Mouse (Mus musculus): ENCODE data around the gene Msx1. TPM values are rescaled to one million over a fixed set of nuclear protein-coding genes. Genes with fewer than 3 reads are reported as not detected.
"Not testable (repeated sequence)": the region's sequence is repeated elsewhere in the genome, so short reads cannot be mapped to it uniquely, and the experiment has no call there.

Msx1 gene
- polyA plus RNA-seq, 1 experiment, result not detected

DNA sequence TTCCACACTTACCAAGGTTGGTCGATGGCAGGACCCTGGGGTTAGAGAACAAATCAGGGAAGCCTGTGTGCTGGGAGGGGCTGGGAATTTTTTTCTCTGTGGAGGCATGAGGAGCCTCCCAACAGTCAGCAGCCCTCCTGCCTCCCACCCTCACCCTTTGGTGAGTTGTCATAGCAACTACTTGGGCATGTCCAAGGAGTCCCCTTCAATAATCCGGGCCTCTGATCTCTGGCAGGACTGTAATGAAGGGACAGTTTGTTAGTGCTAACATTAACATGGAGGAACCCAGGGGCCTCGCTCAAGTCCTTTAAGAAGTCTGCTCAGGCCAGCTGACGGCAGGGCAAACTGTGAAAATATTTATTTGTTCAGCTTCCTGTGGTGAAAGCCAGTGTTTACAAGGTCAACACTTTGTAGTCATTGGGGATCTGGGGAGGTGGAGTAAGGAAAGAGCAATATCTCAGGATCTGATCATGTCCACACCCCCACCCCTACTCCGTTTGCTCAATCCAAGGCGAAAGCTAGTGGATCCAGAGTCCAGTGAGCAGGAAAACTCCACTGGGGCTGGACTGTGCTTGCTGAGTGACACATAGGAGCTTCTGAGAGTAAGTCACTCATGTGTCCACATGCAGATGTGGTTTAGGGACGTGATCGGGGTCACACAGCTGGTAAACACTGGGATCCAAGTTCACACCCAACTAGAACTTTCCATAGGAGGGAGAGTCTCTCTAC, 24.8 kb upstream of the Msx1 start:
- Histone ChIP-seq H3K27me3 (ENCODE audit: control insufficient read depth) (no peaks in the 10 kb centered on the region), H3K4me3 (replicated peaks) (no peak overlapping the region), H3K4me1 (ENCODE audit: control insufficient read depth) (no peaks in the 10 kb centered on the region), H3K36me3 (ENCODE audit: control insufficient read depth) (no peaks in the 10 kb centered on the region), H3K9me3 (ENCODE audit: control insufficient read depth, low read length) (peaks cover 2% of the 10 kb centered on the region)
- TF ChIP-seq TAL1 (IDR thresholded peaks at IDR 0.05; ENCODE audit: low read length), result no peak
- TF ChIP-seq GATA1 (IDR thresholded peaks at IDR 0.05; ENCODE audit: low read length), result no peak

DNA sequence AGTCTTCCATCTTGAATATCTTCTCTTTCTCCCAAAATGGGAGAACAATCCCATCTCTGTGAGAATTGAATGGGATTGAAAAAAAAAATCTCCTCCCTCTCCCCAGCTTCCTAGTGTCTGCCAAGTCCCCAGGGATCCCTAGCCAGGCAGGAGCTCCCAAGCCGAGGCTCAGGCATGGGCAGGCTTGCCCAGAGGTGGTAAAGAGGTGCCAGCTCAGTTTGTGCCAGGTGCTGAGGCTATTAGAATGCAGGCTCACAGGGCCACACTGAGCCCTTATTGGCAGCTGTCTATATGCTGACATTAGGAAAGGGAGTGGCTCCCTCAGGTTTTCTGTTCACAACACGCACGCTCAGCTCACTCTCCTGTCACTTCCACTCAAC, 11.9 kb upstream of the Msx1 start:
- Histone ChIP-seq H3K36me3 (ENCODE audit: control insufficient read depth) (no peaks in the 10 kb centered on the region), H3K4me3 (replicated peaks) (no peak overlapping the region), H3K9me3 (ENCODE audit: control insufficient read depth, low read length) (no peaks in the 10 kb centered on the region), H3K27me3 (ENCODE audit: control insufficient read depth) (peaks cover 46% of the 10 kb centered on the region), H3K4me1 (ENCODE audit: control insufficient read depth) (no peaks in the 10 kb centered on the region)
- TF ChIP-seq GATA1 (IDR thresholded peaks at IDR 0.05; ENCODE audit: low read length), result no peak
- no peak for TF ChIP-seq TAL1 (IDR thresholded peaks at IDR 0.05; ENCODE audit: low read length)

DNA sequence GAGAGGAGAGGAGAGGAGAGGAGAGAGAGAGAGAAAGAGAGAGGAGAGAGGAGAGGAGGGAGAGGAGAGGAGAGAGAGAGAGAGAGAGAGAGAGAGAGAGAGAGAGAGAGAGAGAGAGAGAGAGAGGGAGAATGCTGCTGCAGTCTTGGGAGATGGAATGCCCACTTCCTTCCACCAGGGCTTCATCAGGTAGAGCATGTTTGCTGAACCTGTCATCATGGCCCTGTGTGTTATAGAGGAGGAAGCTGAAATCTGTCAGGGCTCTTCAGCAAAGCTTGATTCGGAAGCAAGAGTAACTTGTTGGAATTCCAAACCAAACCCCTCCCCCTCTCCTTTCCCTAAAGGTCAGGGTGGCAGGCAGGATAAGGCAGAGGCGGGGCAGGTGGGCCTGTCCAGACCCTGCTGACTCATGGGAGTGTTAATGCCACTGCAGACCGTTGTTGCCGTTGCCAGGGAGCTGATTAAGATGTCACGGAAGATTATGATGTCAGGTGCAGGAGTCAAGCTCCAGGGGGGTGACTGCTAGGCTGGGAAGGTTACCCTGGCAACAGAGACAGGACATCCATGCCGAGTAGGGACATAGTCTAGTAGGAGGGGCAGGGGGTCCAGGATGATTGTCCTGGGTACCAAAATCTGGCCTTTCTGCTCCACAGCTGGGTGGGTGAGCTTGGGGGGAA, 11.3 kb upstream of the Msx1 start:
- H3K27me3 ChIP-seq (ENCODE audit: control insufficient read depth), result peaks cover 52% of the 10 kb centered on the region
- no peaks in the 10 kb centered on the region for H3K36me3 ChIP-seq (ENCODE audit: control insufficient read depth)
- TF ChIP-seq GATA1 (IDR thresholded peaks at IDR 0.05; ENCODE audit: low read length) (no peak), TAL1 (IDR thresholded peaks at IDR 0.05; ENCODE audit: low read length) (no peak)
- H3K4me1 ChIP-seq (ENCODE audit: control insufficient read depth), result no peaks in the 10 kb centered on the region
- H3K4me3 ChIP-seq (replicated peaks), result no peak overlapping the region
- no peaks in the 10 kb centered on the region for H3K9me3 ChIP-seq (ENCODE audit: control insufficient read depth, low read length)

DNA sequence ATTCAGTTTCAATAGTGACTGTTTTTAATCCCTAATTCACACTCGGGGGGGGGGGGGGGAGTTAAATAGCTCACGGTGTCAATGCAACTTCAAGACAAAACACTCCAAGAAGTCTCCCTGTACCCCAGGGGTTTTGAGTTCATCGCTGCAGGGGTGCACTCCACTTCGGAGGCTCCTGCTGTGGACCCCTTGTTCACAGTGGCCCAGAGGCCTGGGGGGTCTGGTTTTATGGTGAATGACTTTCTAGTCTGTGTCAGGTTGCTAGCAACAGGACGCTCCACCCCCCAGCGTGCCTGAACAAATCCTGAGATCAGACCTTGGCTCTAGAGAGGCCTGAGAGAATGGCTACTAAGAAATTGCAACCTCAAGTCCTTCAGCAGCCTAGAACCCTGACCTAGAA, 8.4 kb upstream of the Msx1 start:
- no peaks in the 10 kb centered on the region for H3K36me3 ChIP-seq (ENCODE audit: control insufficient read depth)
- no peak for TF ChIP-seq TAL1 (IDR thresholded peaks at IDR 0.05; ENCODE audit: low read length)
- no peak for TF ChIP-seq GATA1 (IDR thresholded peaks at IDR 0.05; ENCODE audit: low read length)
- no peak overlapping the region for H3K4me3 ChIP-seq (replicated peaks)
- no peaks in the 10 kb centered on the region for H3K9me3 ChIP-seq (ENCODE audit: control insufficient read depth, low read length)
- no peaks in the 10 kb centered on the region for H3K4me1 ChIP-seq (ENCODE audit: control insufficient read depth)
- peaks cover 75% of the 10 kb centered on the region for H3K27me3 ChIP-seq (ENCODE audit: control insufficient read depth)

DNA sequence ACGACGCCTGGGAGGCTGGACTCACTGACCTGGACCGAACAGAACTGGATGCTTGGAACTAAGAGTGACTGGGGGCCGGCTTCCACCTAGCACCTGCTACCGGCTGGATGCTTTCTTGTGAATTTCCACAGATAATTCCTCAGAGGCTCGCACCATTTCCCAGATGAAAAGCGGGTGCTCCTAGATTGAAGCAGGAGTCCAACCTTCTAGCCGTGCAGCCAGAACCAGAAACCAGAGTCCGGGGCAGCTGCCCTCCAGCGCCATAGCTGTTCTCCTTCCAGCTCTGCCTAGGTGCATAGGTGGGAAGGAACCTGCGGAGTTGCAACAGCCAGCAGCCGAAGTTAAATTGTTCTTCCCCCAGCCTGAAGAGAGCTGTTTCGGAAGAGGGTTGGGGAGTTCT, 7.6 kb upstream of the Msx1 start:
- H3K4me3 ChIP-seq (replicated peaks), result no peak overlapping the region
- H3K36me3 ChIP-seq (ENCODE audit: control insufficient read depth), result no peaks in the 10 kb centered on the region
- TF ChIP-seq TAL1 (IDR thresholded peaks at IDR 0.05; ENCODE audit: low read length) (no peak), GATA1 (IDR thresholded peaks at IDR 0.05; ENCODE audit: low read length) (no peak)
- H3K27me3 ChIP-seq (ENCODE audit: control insufficient read depth), result peaks cover 83% of the 10 kb centered on the region
- H3K9me3 ChIP-seq (ENCODE audit: control insufficient read depth, low read length), result no peaks in the 10 kb centered on the region
- no peaks in the 10 kb centered on the region for H3K4me1 ChIP-seq (ENCODE audit: control insufficient read depth)

DNA sequence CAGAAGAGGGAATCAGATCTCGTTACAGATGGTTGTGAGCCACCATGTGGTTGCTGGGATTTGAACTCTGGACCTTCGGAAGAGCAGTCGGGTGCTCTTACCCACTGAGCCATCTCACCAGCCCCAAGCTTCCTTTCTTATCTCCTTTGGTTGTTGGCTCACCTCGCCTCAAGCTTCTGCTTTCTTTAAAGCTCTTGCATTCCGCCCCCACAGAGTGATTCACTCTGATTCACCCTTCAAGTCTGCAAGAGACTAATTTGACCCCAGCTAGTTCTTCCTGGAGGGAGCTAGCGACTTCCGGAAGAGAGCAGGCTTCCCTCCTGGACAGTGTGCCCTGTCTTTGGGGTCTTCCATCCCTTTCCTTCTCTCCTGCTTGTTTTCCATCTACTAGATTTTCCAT, 6.1 kb upstream of the Msx1 start:
- H3K4me3 ChIP-seq (replicated peaks); H3K4me1 ChIP-seq (ENCODE audit: control insufficient read depth); H3K9me3 ChIP-seq (ENCODE audit: control insufficient read depth, low read length); H3K36me3 ChIP-seq (ENCODE audit: control insufficient read depth): not testable (repeated sequence)
- H3K27me3 ChIP-seq (ENCODE audit: control insufficient read depth), result peaks cover 92% of the 10 kb centered on the region

DNA sequence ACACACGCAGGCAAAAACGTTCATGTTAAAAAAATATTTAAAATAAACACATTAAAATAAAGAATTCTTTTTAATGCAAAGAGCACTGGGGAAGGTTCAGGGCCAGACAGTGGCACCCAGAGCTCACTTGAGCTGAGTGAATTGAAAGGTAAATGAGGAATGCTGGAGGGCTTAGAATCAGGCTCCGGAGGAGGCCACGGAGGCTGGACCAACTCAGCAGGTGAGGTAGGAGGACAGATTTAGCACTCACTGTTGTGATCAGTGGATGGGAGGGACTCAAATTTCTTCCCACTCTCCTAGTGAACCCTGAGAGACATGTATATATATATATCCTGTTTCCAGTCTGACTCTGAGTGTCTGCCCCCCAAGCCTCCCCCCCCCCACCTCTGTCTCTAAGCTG, 5.5 kb upstream of the Msx1 start:
- no peaks in the 10 kb centered on the region for H3K36me3 ChIP-seq (ENCODE audit: control insufficient read depth)
- no peak for TF ChIP-seq TAL1 (IDR thresholded peaks at IDR 0.05; ENCODE audit: low read length)
- H3K9me3 ChIP-seq (ENCODE audit: control insufficient read depth, low read length), result no peaks in the 10 kb centered on the region
- H3K4me3 ChIP-seq (replicated peaks), result no peak overlapping the region
- H3K4me1 ChIP-seq (ENCODE audit: control insufficient read depth), result no peaks in the 10 kb centered on the region
- peaks cover 94% of the 10 kb centered on the region for H3K27me3 ChIP-seq (ENCODE audit: control insufficient read depth)

DNA sequence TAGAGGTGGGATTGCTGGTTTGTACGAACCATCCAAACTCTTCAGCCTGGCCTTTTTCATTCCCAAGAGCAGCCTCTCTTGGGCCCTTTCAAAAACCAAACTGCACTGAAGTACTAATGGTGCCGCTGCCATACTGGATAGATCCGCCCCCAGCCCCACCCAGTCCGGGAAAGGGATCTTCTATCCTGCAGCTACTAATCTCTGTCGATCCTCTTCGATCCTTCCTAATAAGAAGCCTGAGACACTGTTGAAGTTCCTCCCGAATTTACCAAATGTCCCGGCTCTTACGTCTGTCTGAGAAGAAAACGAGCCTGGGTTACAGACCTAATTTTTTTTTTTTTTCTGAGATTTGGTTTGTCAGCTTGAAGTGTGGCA, 4.9 kb upstream of the Msx1 start:
- no peak overlapping the region for H3K4me3 ChIP-seq (replicated peaks)
- H3K4me1 ChIP-seq (ENCODE audit: control insufficient read depth), result no peaks in the 10 kb centered on the region

DNA sequence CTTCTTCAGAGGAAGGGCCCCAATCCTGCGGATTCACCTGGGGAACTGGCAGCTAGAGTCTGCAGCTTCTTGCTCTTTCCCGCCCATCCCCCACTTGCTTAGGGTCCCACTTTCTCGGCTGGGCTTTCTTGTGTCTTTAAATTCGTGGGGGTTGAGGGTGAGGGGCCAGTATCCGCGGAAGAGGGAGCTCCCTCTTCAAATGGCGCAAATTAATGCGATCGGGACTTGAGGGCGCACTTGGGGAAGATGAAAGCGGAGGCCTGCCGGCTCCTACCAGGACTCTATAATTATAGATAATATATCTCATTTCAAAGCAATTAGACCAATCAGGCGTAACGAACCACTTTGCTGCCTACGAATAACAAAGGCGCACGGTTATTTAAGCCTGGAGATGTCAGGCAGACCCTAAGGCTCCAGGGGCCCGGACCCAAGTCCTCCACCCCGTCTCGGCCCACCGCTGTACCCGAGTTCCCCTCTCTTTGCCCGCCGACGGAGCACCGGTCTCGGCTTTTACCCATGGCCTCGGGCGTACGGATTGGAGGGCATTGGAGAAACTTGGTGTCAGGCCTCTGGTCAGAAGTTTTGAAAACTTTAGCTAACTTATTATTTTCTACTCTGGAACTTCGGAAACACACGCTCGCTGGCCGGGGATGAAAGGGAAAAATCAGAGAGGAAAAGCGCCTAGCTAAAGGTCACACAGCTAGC, 4.4 kb upstream of the Msx1 start:
- Histone ChIP-seq H3K4me1 (ENCODE audit: control insufficient read depth) (no peaks in the 10 kb centered on the region), H3K36me3 (ENCODE audit: control insufficient read depth) (no peaks in the 10 kb centered on the region), H3K27me3 (ENCODE audit: control insufficient read depth) (peaks cover 95% of the 10 kb centered on the region), H3K9me3 (ENCODE audit: control insufficient read depth, low read length) (no peaks in the 10 kb centered on the region), H3K4me3 (replicated peaks) (no peak overlapping the region)
- TF ChIP-seq GATA1 (IDR thresholded peaks at IDR 0.05; ENCODE audit: low read length), result no peak
- TF ChIP-seq TAL1 (IDR thresholded peaks at IDR 0.05; ENCODE audit: low read length), result no peak

More for the DNA sequence above, 4.9 kb upstream of the Msx1 start:
- Histone ChIP-seq H3K27me3 (ENCODE audit: control insufficient read depth) (peaks cover 95% of the 10 kb centered on the region), H3K36me3 (ENCODE audit: control insufficient read depth) (no peaks in the 10 kb centered on the region), H3K9me3 (ENCODE audit: control insufficient read depth, low read length) (no peaks in the 10 kb centered on the region)
- TF ChIP-seq GATA1 (IDR thresholded peaks at IDR 0.05; ENCODE audit: low read length) (no peak), TAL1 (IDR thresholded peaks at IDR 0.05; ENCODE audit: low read length) (no peak)
